Mouse (Mus musculus) cerebellum, adult 2 months (tissue): ENCODE results near the gene Rere.

Experiments
- CTCF ChIP-seq: fragments of 200-500 bp; IDR thresholded peaks from 2 replicates; pipeline ENCODE4 v1.5.1; 2011; ENCODE audit warnings: low read depth, mild to moderate bottlenecking, control low read depth, low read length, moderate library complexity, borderline replicate concordance; ENCODE audit not compliant: insufficient read depth
- POLR2A ChIP-seq: fragments of 200-500 bp; IDR thresholded peaks from 2 replicates; pipeline ENCODE4 v1.6.1; 2011; ENCODE audit warnings: low read length, control low read depth, borderline replicate concordance; ENCODE audit not compliant: insufficient read depth

- TF ChIP-seq CTCF (no peak), POLR2A (peak; percentile 43; the same call in 1 of the 2 replicates)
Measured at GRCm38 (mm10) chr4:150569135-150569833, 287.8 kb downstream of the Rere start.
